In genomic region chr3:146198803-146199481, GRCm38 (mm10) we compare ENCODE assay signal across 16 mouse cellular contexts. TPM values are rescaled to one million over a fixed set of nuclear protein-coding genes. Genes with fewer than 3 reads are reported as not detected.
DNase-seq lines count a peak whose midpoint lies in the region; ATAC-seq and TF ChIP-seq lines count a peak whose summit lies in the region.
"Had no signal": no experiment of that assay in that cellular context is flagged by ENCODE, and none has a peak within 500 bp of the region (broad histone marks: within the 10 kb centered on the region; RNA-seq: fewer than 3 reads in every experiment).

No protein-coding gene starts in this region.

- no peaks in the 10 kb centered on the region for H3K79me2 ChIP-seq in myocyte (ENCODE audit: control insufficient read depth, insufficient read depth)

- 0 out of 2 replicates have a peak, but pooled peaks have one; percentile 54 for ATAC-seq in midbrain, embryonic 12.5 days (ENCODE audit: low FRiP score, low read depth)
- no peak for ATAC-seq in midbrain, embryonic 15.5 days (replicated peaks)
- ATAC-seq in intestine, embryonic 15.5 days: no peak
- ATAC-seq: forebrain, embryonic 14.5 days had no signal

- H3K27me3 ChIP-seq in midbrain, embryonic 12.5 days: no peaks in the 10 kb centered on the region
- H3K27me3 ChIP-seq in midbrain, embryonic 15.5 days (replicated peaks): no peaks in the 10 kb centered on the region
- H3K27me3 ChIP-seq in myocyte (ENCODE audit: control insufficient read depth, insufficient read depth, insufficient read length): no peaks in the 10 kb centered on the region
- no peaks in the 10 kb centered on the region for H3K27me3 ChIP-seq in intestine, embryonic 15.5 days (replicated peaks)
- H3K27me3 ChIP-seq: heart, embryonic 15.5 days had no signal

- TF ChIP-seq POLR2A in myocyte (IDR thresholded peaks at IDR 0.05; ENCODE audit: insufficient read length, low read depth): no peak

- H3K36me3 ChIP-seq in midbrain, embryonic 12.5 days: no peaks in the 10 kb centered on the region
- no peaks in the 10 kb centered on the region for H3K36me3 ChIP-seq in midbrain, embryonic 15.5 days (replicated peaks)
- no peaks in the 10 kb centered on the region for H3K36me3 ChIP-seq in myocyte (ENCODE audit: control insufficient read depth, insufficient read depth)
- no peaks in the 10 kb centered on the region for H3K36me3 ChIP-seq in intestine, embryonic 15.5 days
- H3K36me3 ChIP-seq: heart, embryonic 15.5 days had no signal

- no peak overlapping the region for H3ac ChIP-seq in myocyte (ENCODE audit: control insufficient read depth, insufficient read length)

- no peaks in the 10 kb centered on the region for H3K9me3 ChIP-seq in midbrain, embryonic 12.5 days
- no peaks in the 10 kb centered on the region for H3K9me3 ChIP-seq in midbrain, embryonic 15.5 days
- H3K9me3 ChIP-seq in intestine, embryonic 15.5 days: no peaks in the 10 kb centered on the region
- H3K9me3 ChIP-seq: heart, embryonic 15.5 days had no signal

- no peak overlapping the region for H3K4me2 ChIP-seq in midbrain, embryonic 12.5 days (replicated peaks)
- no peak overlapping the region for H3K4me2 ChIP-seq in midbrain, embryonic 15.5 days
- peak overlapping the region; percentile 55 for H3K4me2 ChIP-seq in myocyte (ENCODE audit: low read depth)
- no peak overlapping the region for H3K4me2 ChIP-seq in intestine, embryonic 15.5 days (replicated peaks)
- H3K4me2 ChIP-seq: heart, embryonic 15.5 days had no signal

- no peak overlapping the region for H3K4me3 ChIP-seq in midbrain, embryonic 12.5 days
- no peak overlapping the region for H3K4me3 ChIP-seq in midbrain, embryonic 15.5 days
- H3K4me3 ChIP-seq in myocyte: no peak overlapping the region
- H3K4me3 ChIP-seq in intestine, embryonic 15.5 days (replicated peaks): no peak overlapping the region
- H3K4me3 ChIP-seq: heart, embryonic 15.5 days had no signal

- H3K27ac ChIP-seq in midbrain, embryonic 12.5 days (replicated peaks): no peak overlapping the region
- no peak overlapping the region for H3K27ac ChIP-seq in midbrain, embryonic 15.5 days
- no peak overlapping the region for H3K27ac ChIP-seq in intestine, embryonic 15.5 days

- DNase-seq in embryo, embryonic 11 days: peak; percentile 42
- DNase-seq in embryo, embryonic 10 days (ENCODE audit: low spot score): no peak
- no peak for DNase-seq in urinary bladder, postnatal 4 days (ENCODE audit: low spot score in 2 of 2)
- DNase-seq in spleen, adult 12 weeks (ENCODE audit: low spot score): no peak
- DNase-seq: cerebellum, postnatal 14 days; kidney, postnatal 36 days; liver; lung, adult 2 months; lung, postnatal 4 days; thymus, adult 2 months had no signal

- 81% methylated on average over 11 of the region's 11 CpGs for WGBS in midbrain, embryonic 12.5 days
- 61% methylated on average over 11 of the region's 11 CpGs for WGBS in midbrain, embryonic 15.5 days
- 53% methylated on average over 11 of the region's 11 CpGs for WGBS in intestine, embryonic 15.5 days

- no peaks in the 10 kb centered on the region for H3K4me1 ChIP-seq in midbrain, embryonic 12.5 days
- peaks cover 16% of the 10 kb centered on the region; the same call in 1 of the 2 replicates for H3K4me1 ChIP-seq in midbrain, embryonic 15.5 days
- H3K4me1 ChIP-seq in intestine, embryonic 15.5 days (replicated peaks): peaks cover 2% of the 10 kb centered on the region

- no peak overlapping the region for H3K9ac ChIP-seq in midbrain, embryonic 12.5 days (replicated peaks)
- no peak overlapping the region for H3K9ac ChIP-seq in midbrain, embryonic 15.5 days
- H3K9ac ChIP-seq in intestine, embryonic 15.5 days: no peak overlapping the region
- H3K9ac ChIP-seq: heart, embryonic 15.5 days had no signal

TF ChIP-seq in myocyte, 11 proteins besides CTCF, POLR2A, EP300 and RAD21:
- TF ChIP-seq USF1 (IDR thresholded peaks at IDR 0.05; ENCODE audit: low read depth): no peak
- peak; percentile 51; the same call in 1 of the 2 replicates for TF ChIP-seq CEBPB (IDR thresholded peaks at IDR 0.05; ENCODE audit: insufficient read depth, poor library complexity, severe bottlenecking)

RNA-seq across cellular contexts. Expression of gene Lpar3, which starts 21.8 kb away (rescaled TPM):
- 0.35 and 0.52 TPM in 2 replicates for polyA plus RNA-seq in midbrain, embryonic 12.5 days (2016; fragmentation: Nextera tagmentation; extraction: Ambion mirVana)
- 0.22 and 0.61 TPM in 2 replicates for polyA plus RNA-seq in midbrain, embryonic 15.5 days (2015; fragmentation: Nextera tagmentation; extraction: Ambion mirVana)
- 0.22 TPM for polyA plus RNA-seq in myocyte (2012; fragmentation: generic; extraction: Trizol)
- polyA plus RNA-seq in intestine, embryonic 15.5 days (2015; fragmentation: Nextera tagmentation; extraction: Ambion mirVana): 1.8 and 1.9 TPM in 2 replicates

RNA-seq across cellular contexts. Expression of gene Mcoln2, which starts 49.3 kb away (rescaled TPM):
- polyA plus RNA-seq in midbrain, embryonic 12.5 days (2016; fragmentation: Nextera tagmentation; extraction: Ambion mirVana): 0.24 and 0.26 TPM in 2 replicates
- 0.13 and 0.18 TPM in 2 replicates for polyA plus RNA-seq in midbrain, embryonic 15.5 days (2015; fragmentation: Nextera tagmentation; extraction: Ambion mirVana)
- not detected for polyA plus RNA-seq in myocyte (2012; fragmentation: generic; extraction: Trizol)
- 7.9 and 8.3 TPM in 2 replicates for polyA plus RNA-seq in intestine, embryonic 15.5 days (2015; fragmentation: Nextera tagmentation; extraction: Ambion mirVana)
